Mouse (Mus musculus): Measurements from ENCODE around the gene Vps26a. TPM values are rescaled to one million over a fixed set of nuclear protein-coding genes. Genes with fewer than 3 reads are reported as not detected.
A peak's percentile ranks its signal among the peaks of the same experiment; 100 is the strongest.
"Not testable (repeated sequence)": the region's sequence is repeated elsewhere in the genome, so short reads cannot be mapped to it uniquely, and the experiment has no call there.

Gene Vps26a
- polyA plus RNA-seq, 1 experiment from 2014 or later, result 346 TPM

DNA sequence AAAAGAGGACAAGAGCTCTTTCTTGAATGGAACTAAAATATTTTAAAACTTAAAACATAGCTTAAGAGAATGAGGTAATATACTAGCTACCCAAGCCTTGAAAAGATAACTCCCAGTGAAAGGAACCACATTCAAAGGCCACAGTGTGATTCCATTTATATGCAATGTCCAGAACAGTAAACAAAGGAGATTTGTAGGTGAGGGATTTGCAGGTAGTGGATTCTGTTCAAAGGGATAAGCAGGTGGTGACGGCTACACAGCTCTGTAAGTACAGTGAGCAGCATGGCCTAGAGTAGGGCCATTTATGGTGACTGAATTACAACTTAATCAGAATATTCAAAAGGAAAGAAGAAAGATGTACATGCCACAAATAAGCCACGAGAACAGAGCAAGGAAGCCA, 9.6 kb downstream of the Vps26a start:
- H3K79me2 ChIP-seq (ENCODE audit: inconsistent target), result peaks cover 100% of the 10 kb centered on the region
- peaks cover 40% of the 10 kb centered on the region for H3K36me3 ChIP-seq (ENCODE audit: inconsistent target)
- no peak overlapping the region for H3K4me3 ChIP-seq (ENCODE audit: inconsistent target)
- WGBS (ENCODE audit: missing documents), result 69% methylated on average over 2 of the region's 2 CpGs
- H3K27ac ChIP-seq, result no peak overlapping the region

DNA sequence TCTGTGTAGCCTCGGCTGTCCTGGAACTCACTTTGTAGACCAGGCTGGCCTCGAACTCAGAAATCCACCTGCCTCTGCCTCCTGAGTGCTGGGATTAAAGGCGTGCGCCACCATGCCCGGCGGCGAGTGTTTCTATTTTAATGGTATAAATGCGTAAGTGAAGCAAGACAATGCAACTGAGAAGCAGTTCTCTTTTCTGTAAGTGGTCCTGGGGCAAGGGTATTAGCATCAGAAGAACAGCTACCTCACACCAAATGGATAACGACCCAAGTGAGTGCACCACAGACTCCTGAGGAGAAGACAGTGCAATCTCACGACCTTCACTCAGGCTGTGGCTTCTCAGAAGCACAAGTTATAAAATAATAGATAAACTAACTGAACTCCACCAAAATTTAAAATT, 11.7 kb downstream of the Vps26a start:
- no peak overlapping the region for H3K4me3 ChIP-seq (ENCODE audit: inconsistent target)
- peaks cover 49% of the 10 kb centered on the region for H3K36me3 ChIP-seq (ENCODE audit: inconsistent target)
- WGBS (ENCODE audit: missing documents), result 97% methylated on average over 10 of the region's 10 CpGs
- peaks cover 100% of the 10 kb centered on the region for H3K79me2 ChIP-seq (ENCODE audit: inconsistent target)
- no peak overlapping the region for H3K27ac ChIP-seq

DNA sequence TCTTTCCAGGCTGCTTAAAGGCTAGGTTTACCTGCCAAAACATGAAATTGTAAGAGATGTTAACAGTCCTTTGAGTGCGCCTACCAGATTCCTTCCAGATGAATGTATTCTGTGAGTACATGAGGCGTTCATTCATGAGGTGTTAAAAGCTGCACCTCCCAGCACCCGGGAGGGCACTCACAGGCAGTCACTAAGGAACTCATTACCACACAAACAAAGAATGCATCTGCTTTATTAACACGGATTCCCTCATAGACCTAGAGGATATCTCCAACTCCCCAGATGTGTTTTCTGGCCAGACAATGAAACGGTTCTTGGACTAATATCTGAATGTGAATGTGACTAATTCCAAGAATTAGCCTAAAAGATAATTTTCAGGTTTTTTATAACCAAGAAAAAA, 15.5 kb downstream of the Vps26a start:
- H3K79me2 ChIP-seq (ENCODE audit: inconsistent target), result peaks cover 100% of the 10 kb centered on the region
- H3K4me3 ChIP-seq (ENCODE audit: inconsistent target), result no peak overlapping the region
- 95% methylated on average over 5 of the region's 5 CpGs for WGBS (ENCODE audit: missing documents)
- peaks cover 55% of the 10 kb centered on the region; the same call in 1 of the 2 replicates for H3K36me3 ChIP-seq (ENCODE audit: inconsistent target)
- no peak overlapping the region for H3K27ac ChIP-seq

DNA sequence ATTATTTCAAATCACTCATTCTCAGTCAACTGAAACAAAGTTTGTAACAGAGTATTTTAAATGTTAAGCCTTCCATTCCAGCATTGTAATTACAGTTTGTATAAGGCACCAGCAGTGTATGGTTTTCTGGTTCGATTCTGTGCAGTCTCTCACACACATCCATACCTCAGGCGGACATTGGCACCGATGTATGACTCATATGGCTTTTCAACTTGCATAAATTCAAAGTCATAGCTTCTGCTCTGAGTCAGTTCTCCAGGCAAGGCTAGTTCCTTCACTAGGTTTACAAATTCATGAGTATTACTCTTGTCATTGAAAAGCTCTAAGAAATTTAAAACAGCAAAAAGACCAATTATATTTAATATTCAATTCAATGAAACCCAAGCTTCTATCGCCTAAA, 16.9 kb downstream of the Vps26a start:
- H3K36me3 ChIP-seq (ENCODE audit: inconsistent target), result peaks cover 52% of the 10 kb centered on the region; the same call in 1 of the 2 replicates
- peaks cover 100% of the 10 kb centered on the region for H3K79me2 ChIP-seq (ENCODE audit: inconsistent target)
- H3K4me3 ChIP-seq (ENCODE audit: inconsistent target), result no peak overlapping the region
- no peak overlapping the region for H3K27ac ChIP-seq
- 81% methylated on average over 4 of the region's 4 CpGs for WGBS (ENCODE audit: missing documents)

DNA sequence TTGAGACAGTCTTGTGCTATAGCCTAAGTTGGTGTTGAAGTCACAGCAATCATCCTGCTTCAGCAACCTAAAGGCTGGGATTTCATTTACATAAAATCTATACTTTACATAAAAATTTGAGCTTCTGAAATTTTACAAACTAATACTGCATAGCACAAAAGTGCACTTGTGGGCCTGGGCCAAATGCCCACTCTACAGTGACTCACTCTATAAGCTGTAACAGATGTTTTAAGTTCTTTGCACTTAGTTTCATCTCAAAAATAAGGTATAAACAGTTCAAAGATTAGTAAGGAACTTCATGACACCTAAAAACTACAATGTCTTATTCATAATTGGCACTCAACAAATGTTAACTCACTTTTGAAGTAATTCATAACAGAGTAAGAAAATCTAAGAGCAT, 25.3 kb downstream of the Vps26a start:
- Histone ChIP-seq H3K36me3 (ENCODE audit: inconsistent target) (peaks cover 81% of the 10 kb centered on the region), H3K79me2 (ENCODE audit: inconsistent target) (peaks cover 46% of the 10 kb centered on the region), H3K4me3 (ENCODE audit: inconsistent target) (no peak overlapping the region), H3K27ac (no peak overlapping the region)

DNA sequence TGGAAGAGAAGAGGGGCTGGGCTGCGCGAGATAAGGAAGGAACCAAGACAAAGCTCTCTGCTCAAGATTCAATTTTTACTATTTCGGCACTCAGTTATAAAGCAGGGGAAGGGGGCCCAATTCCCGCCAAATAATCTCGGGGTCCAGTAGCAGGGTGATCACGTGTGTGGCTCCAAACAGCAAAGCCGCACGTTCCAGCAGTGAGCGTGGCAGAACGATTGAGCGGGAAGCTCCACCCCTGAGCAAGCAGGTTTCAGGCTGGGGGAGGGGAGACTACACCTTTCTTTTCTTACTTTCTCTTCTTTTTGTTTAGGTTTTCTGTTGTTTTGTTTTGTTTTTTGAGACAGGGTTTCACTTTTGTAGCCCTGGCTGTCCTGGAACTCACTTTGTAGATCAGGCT, 34.6 kb downstream of the Vps26a start:
- Histone ChIP-seq H3K36me3 (ENCODE audit: inconsistent target) (peaks cover 30% of the 10 kb centered on the region), H3K79me2 (ENCODE audit: inconsistent target) (peaks cover 18% of the 10 kb centered on the region)
- H3K4me3 ChIP-seq (ENCODE audit: inconsistent target); H3K27ac ChIP-seq: not testable (repeated sequence)
- WGBS (ENCODE audit: missing documents), result 91% methylated on average over 7 of the region's 11 CpGs

DNA sequence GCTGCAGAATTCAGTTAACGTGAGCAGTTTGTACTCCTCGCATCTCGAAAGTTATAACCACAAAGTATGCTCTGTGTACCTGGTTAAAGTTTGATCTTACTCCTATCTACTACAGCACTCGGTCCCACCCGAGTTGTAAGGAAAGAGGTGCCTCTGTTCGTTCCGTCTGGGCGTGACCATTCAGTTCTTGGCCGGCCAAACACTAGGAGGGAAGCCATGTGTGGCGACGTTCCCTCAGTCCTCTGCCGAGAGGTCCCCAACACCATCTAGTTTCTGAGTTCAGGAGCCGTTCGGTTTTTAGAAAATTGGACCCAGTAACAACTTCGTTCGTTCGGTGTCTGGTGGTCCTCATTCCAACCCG, 36.3 kb downstream of the Vps26a start:
- Histone ChIP-seq H3K27ac (peak overlapping the region; percentile 97), H3K79me2 (ENCODE audit: inconsistent target) (peaks cover 18% of the 10 kb centered on the region), H3K4me3 (ENCODE audit: inconsistent target) (peak overlapping the region; percentile 90), H3K36me3 (ENCODE audit: inconsistent target) (peaks cover 28% of the 10 kb centered on the region)
- 33% methylated on average over 16 of the region's 18 CpGs for WGBS (ENCODE audit: missing documents)

DNA sequence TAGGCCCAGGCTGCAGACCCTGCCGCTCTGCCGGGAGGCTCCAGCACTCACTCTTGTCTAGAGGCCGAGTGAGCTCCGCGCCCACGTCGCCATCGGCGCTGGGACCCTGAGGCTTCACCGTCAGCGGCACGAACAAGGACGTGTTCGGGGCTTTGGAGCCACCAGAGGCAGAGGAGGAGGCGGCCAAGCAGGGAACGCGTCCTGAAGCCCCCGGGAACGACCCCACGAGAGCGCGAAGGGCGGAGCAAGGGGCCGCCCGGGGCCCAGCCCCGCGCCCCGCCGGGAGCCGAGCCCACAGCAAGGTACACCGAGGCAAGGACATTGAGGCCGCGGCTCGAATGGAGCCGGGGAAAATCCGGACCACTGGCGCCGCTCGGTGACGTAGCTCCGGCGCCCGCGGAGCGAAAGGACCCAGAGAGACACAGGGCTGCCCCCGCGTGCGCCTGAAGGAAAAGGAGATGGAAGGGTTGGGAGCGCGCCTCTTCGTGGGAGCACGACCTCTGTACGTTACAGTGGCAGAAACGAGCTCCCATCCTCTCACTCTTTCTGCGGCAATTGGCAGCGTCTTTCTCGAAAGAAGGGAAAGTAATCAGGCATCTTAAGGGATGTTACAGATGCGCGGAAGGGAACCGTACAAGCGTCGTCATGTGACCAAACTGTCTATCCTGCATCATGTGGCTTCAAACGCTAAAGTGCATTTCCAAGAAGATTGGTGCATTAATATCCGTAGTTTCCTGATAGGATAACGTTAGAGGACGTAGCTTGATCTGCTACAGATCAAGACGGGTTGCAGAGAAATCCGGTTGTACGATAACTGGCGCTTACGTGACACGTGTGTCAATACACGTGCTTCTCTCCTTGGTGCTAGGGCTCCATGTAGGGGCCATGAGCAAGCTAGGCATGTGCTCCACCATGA, 37.0 kb downstream of the Vps26a start, which contains the start of the genes 4930507D05Rik and Supv3l1:
Gene 4930507D05Rik, plus strand, starts transcription at position 126 of the 916 bp plus-strand sequence.
Gene Supv3l1, minus strand, starts transcription at position 375 of the 916 bp plus-strand sequence.
- Histone ChIP-seq H3K79me2 (ENCODE audit: inconsistent target) (peaks cover 18% of the 10 kb centered on the region), H3K27ac (peak within 1 kb of the TSS; percentile 97), H3K4me3 (ENCODE audit: inconsistent target) (peak within 1 kb of the TSS; percentile 90), H3K36me3 (ENCODE audit: inconsistent target) (peaks cover 28% of the 10 kb centered on the region)
- WGBS (ENCODE audit: missing documents), result under 1% methylated on average over 73 of the region's 73 CpGs

DNA sequence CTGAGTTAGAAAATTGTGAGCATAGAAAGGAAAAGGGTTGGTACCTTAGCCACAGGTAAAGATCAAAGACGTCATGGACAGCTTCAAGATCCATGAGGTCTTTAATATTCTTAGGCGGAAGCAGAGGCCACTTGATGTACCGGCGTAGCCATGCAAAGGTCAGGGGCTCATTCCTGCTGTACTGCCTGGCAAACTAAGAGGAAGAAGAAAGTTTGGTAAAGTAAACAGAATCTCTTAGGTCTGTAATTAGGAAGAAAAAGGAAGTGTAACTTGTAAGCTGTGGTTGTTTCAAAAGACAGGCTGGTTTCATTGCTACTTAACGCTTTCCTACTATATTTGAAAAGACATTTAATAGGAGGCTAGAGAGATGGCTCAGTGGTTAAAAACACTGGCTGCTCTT, 56.2 kb downstream of the Vps26a start:
- peaks cover 60% of the 10 kb centered on the region; the same call in 1 of the 2 replicates for H3K36me3 ChIP-seq (ENCODE audit: inconsistent target)
- 50% methylated on average over 5 of the region's 5 CpGs for WGBS (ENCODE audit: missing documents)

DNA sequence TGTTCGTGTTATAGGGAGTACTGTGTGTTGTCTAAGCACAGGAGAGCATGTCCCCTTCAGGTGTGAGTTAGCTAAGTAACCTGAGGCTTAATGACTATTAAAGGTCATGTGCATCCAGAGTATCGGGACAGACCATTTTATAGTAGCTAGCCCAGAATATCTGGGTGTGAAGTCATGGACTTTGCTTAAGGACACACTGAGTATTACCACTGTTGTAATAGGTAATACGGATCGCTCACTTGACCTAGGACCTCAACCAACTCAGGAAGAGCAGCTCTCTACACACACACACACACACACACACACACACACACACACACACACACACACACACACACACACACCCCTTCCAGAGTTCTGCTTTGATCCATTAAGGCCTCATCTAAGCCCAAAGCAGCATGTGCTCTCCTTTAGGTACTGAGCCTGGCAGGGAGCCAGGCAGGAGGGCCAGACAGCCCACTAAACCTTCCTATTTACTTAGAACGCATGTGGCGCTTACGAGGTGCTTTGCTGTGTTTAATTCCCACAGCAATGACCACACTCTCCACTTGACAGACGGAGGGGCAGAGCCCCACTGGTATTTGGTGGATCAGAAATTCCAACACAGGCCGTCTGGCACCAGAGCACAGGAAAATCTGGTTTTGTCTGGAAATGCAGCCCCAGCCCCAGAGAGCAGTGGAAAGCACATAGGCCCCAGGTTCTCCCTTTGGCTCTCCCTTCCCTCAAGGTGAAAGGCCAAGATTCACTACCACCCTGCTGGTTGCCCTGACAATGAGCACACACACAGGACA, 61.3 kb downstream of the Vps26a start:
- no peak overlapping the region for H3K27ac ChIP-seq
- 80% methylated on average over 8 of the region's 9 CpGs for WGBS (ENCODE audit: missing documents)
- H3K36me3 ChIP-seq (ENCODE audit: inconsistent target), result peaks cover 21% of the 10 kb centered on the region; the same call in 1 of the 2 replicates
- H3K79me2 ChIP-seq (ENCODE audit: inconsistent target), result no peaks in the 10 kb centered on the region
- H3K4me3 ChIP-seq (ENCODE audit: inconsistent target), result no peak overlapping the region

More for the DNA sequence above, 56.2 kb downstream of the Vps26a start:
- Histone ChIP-seq H3K4me3 (ENCODE audit: inconsistent target) (no peak overlapping the region), H3K27ac (no peak overlapping the region), H3K79me2 (ENCODE audit: inconsistent target) (no peaks in the 10 kb centered on the region)

DNA sequence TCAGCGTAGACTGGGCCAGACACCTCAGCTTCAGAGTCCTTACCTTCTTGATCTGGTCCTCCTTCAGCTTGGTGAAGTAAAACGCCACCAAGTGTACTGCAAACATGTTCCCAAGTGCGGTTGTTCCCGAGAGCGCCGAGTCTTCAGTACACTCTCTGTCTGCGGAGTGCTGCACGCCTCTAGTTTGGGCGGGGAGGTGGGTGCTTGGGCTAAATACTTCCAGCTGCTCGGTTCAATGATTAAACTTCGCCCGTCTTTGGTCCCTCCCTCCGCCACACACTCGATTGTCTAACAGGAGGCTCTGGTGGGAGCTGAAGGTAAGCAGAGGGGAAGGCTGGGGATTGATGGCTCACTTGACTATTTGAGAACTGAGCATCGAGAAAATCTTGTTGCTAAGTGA, 64.3 kb downstream of the Vps26a start, which contains the start of gene Hkdc1:
Gene Hkdc1, minus strand, starts transcription at position 237 of the 400 bp plus-strand sequence.
- no peaks in the 10 kb centered on the region for H3K36me3 ChIP-seq (ENCODE audit: inconsistent target)
- H3K27ac ChIP-seq, result no peak within 1 kb of the TSS
- H3K4me3 ChIP-seq (ENCODE audit: inconsistent target), result no peak within 1 kb of the TSS
- no peaks in the 10 kb centered on the region for H3K79me2 ChIP-seq (ENCODE audit: inconsistent target)
- WGBS (ENCODE audit: missing documents), result 84% methylated on average over 15 of the region's 15 CpGs

DNA sequence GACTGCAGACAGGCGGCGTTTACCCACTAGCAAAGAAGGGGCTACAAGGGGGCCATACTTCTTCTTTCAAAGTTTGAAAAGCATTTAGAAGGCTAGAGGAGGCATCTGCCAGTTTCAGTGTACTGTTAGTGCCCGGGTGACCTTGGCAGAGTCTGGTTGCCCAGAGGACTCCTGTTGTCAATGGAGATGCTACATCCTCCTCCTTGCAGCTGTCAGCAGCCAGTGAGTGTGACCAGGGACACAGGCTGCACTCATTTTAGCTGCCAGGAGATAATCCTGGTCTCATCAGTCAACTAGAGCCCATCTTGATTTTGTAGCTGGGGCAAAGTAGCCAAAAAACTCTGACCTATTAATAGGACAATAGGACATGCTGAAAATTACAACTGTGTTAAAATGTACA, 65.5 kb downstream of the Vps26a start:
- H3K36me3 ChIP-seq (ENCODE audit: inconsistent target), result no peaks in the 10 kb centered on the region
- H3K4me3 ChIP-seq (ENCODE audit: inconsistent target), result no peak overlapping the region
- 91% methylated on average over 3 of the region's 3 CpGs for WGBS (ENCODE audit: missing documents)
- no peaks in the 10 kb centered on the region for H3K79me2 ChIP-seq (ENCODE audit: inconsistent target)
- H3K27ac ChIP-seq, result no peak overlapping the region

DNA sequence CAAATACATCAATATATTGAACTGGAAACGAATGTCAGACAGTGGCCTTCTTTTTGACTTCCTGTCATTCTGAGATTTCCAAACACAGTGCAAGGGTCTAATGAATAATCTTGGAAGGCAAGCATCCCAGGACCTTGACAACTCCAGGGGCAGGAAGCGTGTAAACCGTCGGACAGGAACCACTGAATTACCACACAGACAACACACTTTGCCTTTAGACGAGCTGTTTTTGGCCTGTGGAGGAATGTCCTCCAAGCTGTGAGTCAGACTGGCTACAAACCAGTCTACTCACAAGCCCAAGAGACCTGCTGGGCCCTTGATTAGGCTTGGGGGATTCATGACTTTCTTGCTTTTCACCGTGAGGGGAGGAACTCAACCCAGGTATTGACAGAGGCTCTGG, 66.2 kb downstream of the Vps26a start:
- Histone ChIP-seq H3K27ac (no peak overlapping the region), H3K36me3 (ENCODE audit: inconsistent target) (no peaks in the 10 kb centered on the region), H3K4me3 (ENCODE audit: inconsistent target) (no peak overlapping the region), H3K79me2 (ENCODE audit: inconsistent target) (no peaks in the 10 kb centered on the region)
- WGBS (ENCODE audit: missing documents), result 55% methylated on average over 6 of the region's 6 CpGs

DNA sequence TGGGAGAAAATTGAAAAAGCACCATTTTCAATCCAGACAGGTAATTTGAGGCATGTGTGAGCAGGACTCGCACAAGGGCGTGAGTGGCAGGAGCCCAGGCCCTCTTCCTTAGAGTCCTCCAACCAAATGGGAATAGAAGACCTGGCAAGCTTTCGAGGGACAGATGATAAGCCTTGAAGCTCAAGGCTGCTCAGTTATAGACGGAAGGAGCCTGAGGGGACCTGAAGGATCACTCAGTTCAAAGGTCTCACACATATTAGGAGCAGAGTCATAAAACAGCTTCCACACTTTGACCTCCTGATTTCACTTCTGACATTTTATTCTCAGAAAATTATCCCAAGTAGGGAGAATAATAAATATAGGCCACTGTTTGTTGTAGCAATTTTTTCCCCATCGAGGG, 67.2 kb downstream of the Vps26a start:
- 99% methylated on average over 5 of the region's 5 CpGs for WGBS (ENCODE audit: missing documents)
- Histone ChIP-seq H3K27ac (no peak overlapping the region), H3K36me3 (ENCODE audit: inconsistent target) (no peaks in the 10 kb centered on the region), H3K4me3 (ENCODE audit: inconsistent target) (no peak overlapping the region), H3K79me2 (ENCODE audit: inconsistent target) (no peaks in the 10 kb centered on the region)
